Mouse (Mus musculus) T-helper 2 cell (primary cell): ENCODE results near the gene Amdhd1.

Experiments used
- in situ Hi-C: fragments of 300-600 bp; cut with MboI, MseI; formaldehyde crosslinking; loops from one replicate; pipeline ENCODE4 v1.15.1; 2025; ENCODE audit warnings: high pct_unique_total_duplicates

Gene Amdhd1

GRCm38 (mm10) chr10:93539775-93540430, at the start of gene Amdhd1:
Amdhd1 (minus strand) TSS chr10:93540033.
- in situ Hi-C loops: loop anchor here (5.0 kb wide), 1 partner anchor 488 kb away; no protein-coding TSS in a partner anchor

DNA sequence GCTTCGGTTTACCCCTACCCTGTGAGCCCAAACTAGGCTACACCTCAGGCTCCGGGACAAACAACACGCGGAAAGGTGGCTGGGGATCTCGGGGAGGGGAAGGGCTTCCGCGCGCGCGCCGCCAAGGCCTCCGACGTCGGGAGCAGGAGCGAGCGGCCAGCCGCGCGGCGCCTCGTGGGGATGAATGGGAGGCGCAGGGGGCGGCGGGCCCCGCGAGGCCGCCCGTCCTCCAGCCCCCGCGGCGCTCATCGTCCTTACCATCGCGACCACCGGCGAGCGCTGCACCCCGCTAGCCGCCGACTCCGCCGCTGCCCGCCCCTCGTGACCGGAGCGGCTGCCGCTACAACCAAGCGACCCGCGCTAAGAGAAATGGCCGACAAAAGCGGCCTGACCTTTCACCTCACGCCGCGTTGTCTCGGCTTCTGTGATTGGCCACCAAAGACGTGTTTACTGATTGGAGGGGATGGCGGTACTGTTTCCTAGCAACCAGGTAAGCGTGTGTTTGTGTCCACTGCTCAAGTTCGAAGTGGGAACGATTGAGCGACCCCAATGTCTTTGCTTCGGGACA, 49.5 kb upstream of the Amdhd1 start, which contains the start of gene Snrpf:
Snrpf (minus strand) TSS at position 426 of the 568 bp plus-strand sequence.
- in situ Hi-C loops: no loop called here

DNA sequence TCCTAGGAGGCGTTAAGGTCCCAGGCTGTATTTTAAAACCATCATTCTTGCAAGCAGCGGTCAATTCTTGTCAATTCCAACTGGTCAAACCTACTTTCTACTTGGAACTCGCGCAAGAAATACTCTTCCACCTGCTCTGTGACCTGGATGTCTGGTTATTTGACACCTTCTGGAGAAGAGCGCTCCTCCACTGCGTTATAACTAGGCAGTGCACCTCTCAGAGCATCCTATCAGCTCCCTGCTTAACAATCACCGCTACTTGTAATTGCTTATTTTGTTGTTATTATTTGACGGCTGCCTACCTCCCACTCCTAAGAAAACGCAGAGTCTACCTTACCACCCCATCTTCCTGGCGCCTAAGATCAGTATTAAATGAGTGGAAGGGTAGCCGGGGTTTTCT, 49.0 kb upstream of the Amdhd1 start:
- in situ Hi-C loops: no loop called here

GRCm38 (mm10) chr10:93577271-93577886, 37.5 kb upstream of the Amdhd1 start:
- in situ Hi-C loops: no loop called here

DNA sequence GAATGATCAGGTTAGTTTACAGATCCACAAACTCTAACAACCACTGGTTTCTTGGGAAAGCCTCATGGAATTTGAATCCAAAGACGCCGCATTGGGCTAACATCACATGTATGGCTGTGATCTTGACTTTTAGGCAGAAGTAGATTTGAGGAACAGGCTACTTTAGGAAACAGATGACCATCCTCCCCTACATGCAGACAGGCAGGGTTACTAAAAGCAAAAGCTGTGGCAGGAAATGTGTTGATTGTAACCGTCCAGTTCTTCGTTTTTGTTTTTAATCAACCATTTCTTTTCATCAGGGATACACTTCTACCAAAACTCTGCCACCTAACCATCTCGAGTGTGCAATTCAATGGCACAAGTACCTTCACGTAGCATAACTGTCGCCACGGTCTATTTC, 36.1 kb upstream of the Amdhd1 start:
- in situ Hi-C loops: no loop called here

DNA sequence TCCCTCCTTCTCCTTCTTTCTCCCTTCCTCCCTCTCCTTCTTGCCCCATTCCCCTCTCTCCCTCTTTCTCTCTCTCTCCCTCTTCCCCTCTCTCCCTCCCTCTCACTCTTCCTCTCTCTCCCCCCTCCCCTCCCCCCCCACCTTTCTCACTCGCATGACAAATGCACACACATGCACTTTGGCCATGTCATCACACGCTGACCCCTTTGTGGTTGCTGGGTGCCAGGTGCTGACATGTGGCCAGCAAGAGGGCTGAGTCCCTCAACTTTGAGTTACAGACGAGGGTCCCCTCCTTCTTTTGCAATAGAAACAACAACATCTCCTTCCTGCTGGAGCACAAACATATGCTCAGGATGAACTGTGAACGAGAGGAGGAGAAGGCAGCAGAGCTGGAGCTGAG, 35.1 kb upstream of the Amdhd1 start:
- in situ Hi-C loops: loop anchor here (25.0 kb wide), 1 partner anchor 838 kb away; no protein-coding TSS in a partner anchor

- in situ Hi-C loops: loop anchor here (25.0 kb wide), 1 partner anchor 835 kb away; no protein-coding TSS in a partner anchor
Measured at GRCm38 (mm10) chr10:93572209-93572608, 32.4 kb upstream of the Amdhd1 start.

- in situ Hi-C loops: loop anchor here (10.0 to 25.0 kb wide), 2 partner anchors 284 to 831 kb away; no protein-coding TSS in a partner anchor
Measured at GRCm38 (mm10) chr10:93568671-93569070, 28.8 kb upstream of the Amdhd1 start.

DNA sequence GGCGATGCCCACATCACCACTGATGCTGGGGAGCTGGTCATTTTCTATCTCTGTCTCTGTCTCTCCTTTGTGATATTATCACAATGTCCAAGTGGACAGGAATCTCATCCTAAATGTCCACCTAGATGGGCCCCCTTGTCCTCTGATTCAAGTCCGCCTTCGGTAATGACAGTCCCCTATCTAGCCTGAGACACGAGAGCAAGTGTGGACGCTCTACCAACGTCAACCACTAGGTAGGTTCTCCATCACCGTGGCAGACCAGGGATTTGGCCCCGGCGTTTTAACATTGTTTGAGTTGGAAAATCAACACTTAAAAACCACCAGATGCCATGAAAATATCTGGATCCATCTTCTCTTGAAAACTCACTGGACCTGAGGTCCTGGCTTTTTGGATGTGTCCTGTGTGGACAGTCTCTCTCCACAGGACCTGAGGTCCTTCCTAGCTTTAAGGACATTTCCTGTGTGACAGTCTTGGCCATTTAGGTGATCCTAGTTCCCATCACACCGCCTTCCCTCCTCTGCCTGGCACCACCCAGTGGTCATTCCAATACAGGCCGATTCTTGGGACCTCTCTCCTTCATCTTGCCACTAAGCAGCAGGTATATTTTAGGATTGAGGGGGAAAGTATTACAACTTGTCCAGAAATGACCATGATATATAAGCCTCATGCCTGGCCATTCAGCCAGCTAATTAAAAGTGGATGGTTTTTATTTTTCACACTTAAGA, 28.2 kb upstream of the Amdhd1 start:
- in situ Hi-C loops: loop anchor here (10.0 to 25.0 kb wide), 2 partner anchors 283 to 831 kb away; no protein-coding TSS in a partner anchor

DNA sequence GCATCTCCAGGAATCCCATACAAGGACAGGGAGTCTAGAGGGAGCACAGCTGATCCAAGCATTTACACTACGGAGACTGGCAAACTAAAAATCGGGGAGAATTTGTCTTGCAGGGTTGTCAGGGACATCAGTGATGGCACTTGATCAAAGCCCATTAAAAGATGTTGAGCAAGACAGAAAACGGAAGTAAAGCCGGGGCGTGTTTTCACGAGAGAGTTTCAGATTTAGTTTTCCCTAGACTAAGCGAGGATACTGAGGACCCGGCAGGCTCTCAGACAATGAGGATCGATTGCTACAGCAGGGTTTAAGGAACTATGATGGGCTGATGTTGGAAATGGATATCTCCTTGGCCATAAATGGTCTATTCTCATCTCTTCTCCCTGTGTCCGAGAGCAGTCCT, 27.2 kb upstream of the Amdhd1 start:
- in situ Hi-C loops: loop anchor here (10.0 to 25.0 kb wide), 2 partner anchors 282 to 830 kb away; no protein-coding TSS in a partner anchor

DNA sequence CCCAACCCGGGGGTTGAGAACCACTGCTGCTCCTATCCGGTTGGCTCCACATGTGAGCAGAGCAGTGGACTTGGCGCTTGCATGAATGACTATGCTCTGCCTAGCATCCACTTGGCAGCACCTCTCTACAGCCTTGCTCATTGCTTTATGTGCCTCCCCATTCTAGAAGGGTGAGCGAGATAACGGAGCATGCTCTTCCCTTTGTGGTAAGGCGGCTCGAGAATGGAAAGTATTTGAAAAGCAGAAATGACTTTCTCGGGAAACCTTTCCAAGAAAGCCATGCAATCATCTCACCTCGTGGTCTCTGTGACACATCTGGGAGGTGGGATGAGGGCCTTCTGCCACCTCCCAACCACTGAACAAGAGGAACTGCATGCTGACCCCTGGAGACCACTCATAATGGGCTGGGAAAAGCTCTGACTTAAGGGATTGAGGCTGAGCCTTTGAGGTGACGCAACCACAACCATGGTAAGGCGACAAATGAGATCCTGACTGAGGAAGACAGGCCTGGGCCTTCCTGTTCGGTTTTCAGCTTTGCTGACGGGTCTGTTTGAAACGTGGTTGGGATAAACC, 24.8 kb upstream of the Amdhd1 start:
- in situ Hi-C loops: loop anchor here (10.0 to 25.0 kb wide), 2 partner anchors 280 to 827 kb away; no protein-coding TSS in a partner anchor

GRCm38 (mm10) chr10:93559786-93560185, 20.0 kb upstream of the Amdhd1 start:
- in situ Hi-C loops: loop anchor here (10.0 to 25.0 kb wide), 2 partner anchors 275 to 822 kb away; no protein-coding TSS in a partner anchor

- in situ Hi-C loops: loop anchor here (25.0 kb wide), 1 partner anchor 821 kb away; no protein-coding TSS in a partner anchor
Measured at GRCm38 (mm10) chr10:93557971-93558370, 18.1 kb upstream of the Amdhd1 start.

DNA sequence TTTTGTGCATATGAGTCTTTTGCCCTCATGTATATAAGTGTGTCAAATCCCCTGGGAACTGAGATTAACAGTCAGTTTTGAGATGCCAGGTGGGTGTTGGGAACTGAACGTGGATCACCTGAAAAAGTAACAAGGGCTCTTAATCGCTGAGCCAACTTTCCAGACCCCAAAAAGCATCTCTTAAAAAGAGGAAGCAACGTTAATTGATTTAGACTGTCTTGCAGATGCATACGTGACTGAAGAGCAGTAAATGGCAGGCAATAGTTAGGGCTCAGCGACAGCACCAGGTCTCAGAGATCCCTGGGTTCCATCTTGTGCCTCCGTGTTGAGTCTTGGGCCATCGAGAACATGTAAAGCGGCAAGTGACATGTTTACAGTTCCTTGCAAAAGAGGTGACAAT, 12.8 kb upstream of the Amdhd1 start:
- in situ Hi-C loops: loop anchor here (25.0 kb wide), 1 partner anchor 815 kb away; no protein-coding TSS in a partner anchor

- in situ Hi-C loops: loop anchor here (25.0 kb wide), 1 partner anchor 813 kb away; no protein-coding TSS in a partner anchor
Measured at GRCm38 (mm10) chr10:93549821-93550220, 10.0 kb upstream of the Amdhd1 start.

- in situ Hi-C loops: no loop called here
Measured at GRCm38 (mm10) chr10:93548991-93549390, 9.2 kb upstream of the Amdhd1 start.

DNA sequence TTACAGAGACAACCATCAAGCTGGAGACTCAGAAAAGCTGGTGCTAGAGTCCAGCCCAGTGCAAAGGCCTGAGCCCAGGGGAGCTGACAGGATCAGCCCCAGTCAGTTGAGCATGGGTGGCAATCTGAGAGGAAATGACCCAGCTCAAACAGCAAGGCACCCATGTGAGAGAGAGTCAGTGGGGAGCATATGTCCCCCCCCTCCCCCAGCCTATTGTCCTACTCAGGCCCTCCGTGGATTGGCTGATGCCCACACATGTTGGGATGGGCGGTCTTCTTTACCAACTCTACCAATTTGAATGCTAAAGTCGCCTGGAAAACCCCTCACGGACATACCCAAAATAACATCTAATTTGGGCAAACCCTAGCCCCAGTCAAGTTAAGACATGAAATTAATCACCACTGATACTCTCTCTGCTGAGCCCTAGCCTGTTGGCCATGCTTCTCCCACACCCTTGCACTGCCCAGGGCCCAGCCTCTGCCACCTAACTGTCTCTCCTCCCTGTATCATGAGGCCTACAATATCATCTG, 8.0 kb upstream of the Amdhd1 start:
- in situ Hi-C loops: no loop called here

DNA sequence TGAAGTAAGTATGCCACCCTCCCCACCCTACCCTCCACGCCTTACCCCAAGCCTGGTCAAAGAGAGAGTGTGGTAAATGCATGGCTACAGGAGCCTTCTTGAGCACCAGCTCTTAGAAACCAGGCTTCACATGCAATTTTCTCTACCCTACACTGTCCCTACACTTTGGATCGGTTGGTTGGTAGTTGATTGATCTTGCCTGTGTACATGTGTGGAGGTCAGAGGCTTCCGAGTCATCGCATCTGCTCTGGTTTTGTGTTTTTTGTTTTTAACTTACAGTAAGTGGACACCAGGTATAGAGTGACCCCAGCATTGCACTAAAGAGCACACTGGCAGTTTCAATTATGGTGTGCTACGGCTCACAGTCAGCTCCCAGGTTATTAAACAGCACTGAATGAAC, 4.3 kb upstream of the Amdhd1 start:
- in situ Hi-C loops: loop anchor here (5.0 kb wide), 1 partner anchor 492 kb away; no protein-coding TSS in a partner anchor

DNA sequence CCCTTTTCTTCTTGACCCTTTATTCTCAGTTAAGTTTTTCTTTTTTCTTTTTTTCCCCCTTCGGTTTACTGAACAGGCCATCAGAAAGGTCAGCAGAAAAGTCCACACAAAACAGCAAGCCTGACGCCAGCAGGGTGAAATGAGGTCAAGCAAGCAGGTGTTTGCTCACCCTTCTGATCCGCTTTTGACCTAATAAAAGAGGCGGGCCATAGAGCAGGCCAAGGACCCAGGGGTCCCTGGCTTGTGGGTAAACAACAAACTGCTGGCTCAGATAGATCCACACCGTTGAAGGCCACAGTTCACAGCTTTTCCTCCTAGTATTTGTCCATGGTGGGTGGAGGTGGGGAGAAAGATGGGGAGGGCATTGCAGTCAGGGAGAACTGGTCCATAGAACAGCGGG, 3.3 kb upstream of the Amdhd1 start:
- in situ Hi-C loops: loop anchor here (5.0 kb wide), 1 partner anchor 491 kb away; no protein-coding TSS in a partner anchor

- in situ Hi-C loops: loop anchor here (5.0 kb wide), 1 partner anchor 490 kb away; no protein-coding TSS in a partner anchor
Measured at GRCm38 (mm10) chr10:93542356-93542755, 2.5 kb upstream of the Amdhd1 start.
